Mouse (Mus musculus) lung, embryonic 14.5 days (tissue): ENCODE data around the gene Shc2. TPM values are rescaled to one million over a fixed set of nuclear protein-coding genes. Genes with fewer than 3 reads are reported as not detected.

Experiments
- ATAC-seq: fragments of 200-750 bp; cut with Nextera tagmentation; 2 replicates; pipeline ENCODE4 v1.8.0; 2017; ENCODE audit warnings: mild to moderate bottlenecking, moderate TSS enrichment, moderate library complexity; ENCODE audit not compliant: insufficient read depth
- DNase-seq: peaks from one replicate; pipeline ENCODE4 v3.0.0-alpha.2; 2015
- H3K27ac ChIP-seq: fragments of 300-500 bp; sonication (generic); 2 replicates; pipeline ENCODE4 v1.5.1; 2014; ENCODE audit warnings: low read depth, mild to moderate bottlenecking, moderate library complexity
- H3K27me3 ChIP-seq: fragments of 300-500 bp; sonication (generic); 2 replicates; pipeline ENCODE4 v1.6.1; 2014; ENCODE audit warnings: low read length, control low read depth; ENCODE audit not compliant: insufficient read depth
- H3K36me3 ChIP-seq: fragments of 300-500 bp; sonication (generic); 2 replicates; pipeline ENCODE4 v1.6.1; 2014; ENCODE audit warnings: control low read depth; ENCODE audit not compliant: insufficient read depth
- H3K4me1 ChIP-seq: fragments of 300-500 bp; sonication (generic); 2 replicates; pipeline ENCODE4 v1.6.1; 2014; ENCODE audit warnings: antibody characterized with exemption, control low read depth; ENCODE audit not compliant: insufficient read depth
- H3K4me2 ChIP-seq: fragments of 300-500 bp; sonication (generic); 2 replicates; pipeline ENCODE4 v1.6.1; 2014; ENCODE audit warnings: mild to moderate bottlenecking
- H3K4me3 ChIP-seq: fragments of 300-500 bp; sonication (generic); 2 replicates; pipeline ENCODE4 v1.5.1; 2014; ENCODE audit warnings: low read depth, low read length
- H3K9ac ChIP-seq: fragments of 300-500 bp; sonication (generic); 2 replicates; pipeline ENCODE4 v1.6.1; 2014
- H3K9me3 ChIP-seq: fragments of 300-500 bp; sonication (generic); 2 replicates; pipeline ENCODE4 v1.6.1; 2016; ENCODE audit warnings: low read depth, low read length, control low read depth
- CTCF ChIP-seq: IDR thresholded peaks from 2 replicates; pipeline ENCODE4 v1.5.1; 2016; ENCODE audit warnings: antibody characterized with exemption, low read depth
- WGBS: fragments of 180-500 bp; shearing (Covaris S2); extraction: QIAGEN DNeasy Blood & Tissue Kit; methylation state at CpG from one replicate; pipeline ENCODE4 v1.1.7; 2014; 5-methylcytosine and 5-hydroxymethylcytosine counted together
- polyA plus RNA-seq: library from polyadenylated mRNA; unstranded; fragments of >200 nt; fragmentation: Nextera tagmentation; extraction: Ambion mirVana; gene quantifications from 2 replicates; pipeline ENCODE4 v1.2.1, GENCODE M21; 2014

Shc2 gene
- polyA plus RNA-seq, 1 experiment from 2014 or later, result 7.1 TPM

DNA sequence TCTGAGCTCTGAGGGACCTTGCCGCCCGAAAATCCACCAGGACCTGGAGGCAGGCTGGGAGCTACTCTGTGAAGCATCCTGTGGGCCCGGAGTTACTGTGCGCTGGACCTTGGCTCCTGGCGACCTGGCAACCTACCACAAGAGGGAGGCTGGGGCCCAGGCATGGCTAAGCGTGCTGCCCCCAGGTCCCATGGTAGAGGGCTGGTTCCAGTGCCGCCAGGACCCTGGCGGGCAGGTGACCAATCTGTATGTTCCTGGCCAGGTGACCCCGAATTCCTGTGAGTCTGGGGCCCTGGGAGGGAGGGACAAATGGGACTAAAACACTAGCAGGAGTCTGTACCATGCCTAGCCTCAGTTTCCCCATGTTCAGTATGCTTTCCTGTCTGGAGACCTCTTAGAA lies 28.8 kb upstream of the Shc2 start:
- DNase-seq (no peak), ATAC-seq (no peak)
- Histone ChIP-seq H3K27me3 (no peaks in the 10 kb centered on the region), H3K9me3 (no peaks in the 10 kb centered on the region), H3K36me3 (no peaks in the 10 kb centered on the region), H3K27ac (no peak overlapping the region), H3K4me1 (peaks cover 9% of the 10 kb centered on the region), H3K9ac (no peak overlapping the region), H3K4me3 (no peak overlapping the region), H3K4me2 (no peak overlapping the region)
- WGBS, result 60% methylated on average over 9 of the region's 9 CpGs
- no peak for TF ChIP-seq CTCF

- no peak overlapping the region for H3K4me3 ChIP-seq
- H3K27me3 ChIP-seq, result no peaks in the 10 kb centered on the region
- DNase-seq (no peak), ATAC-seq (no peak)
- no peak overlapping the region for H3K9ac ChIP-seq
- 86% methylated on average over 8 of the region's 8 CpGs for WGBS
- no peaks in the 10 kb centered on the region for H3K36me3 ChIP-seq
- H3K9me3 ChIP-seq, result no peaks in the 10 kb centered on the region
- peaks cover under 1% of the 10 kb centered on the region for H3K4me1 ChIP-seq
- TF ChIP-seq CTCF, result no peak
- H3K27ac ChIP-seq, result no peak overlapping the region
- no peak overlapping the region for H3K4me2 ChIP-seq
Measured at GRCm38 (mm10) chr10:79665051-79665450, 27.3 kb upstream of the Shc2 start.

- Histone ChIP-seq H3K9ac (no peak within 1 kb of the TSS), H3K36me3 (no peaks in the 10 kb centered on the region), H3K27me3 (no peaks in the 10 kb centered on the region), H3K4me3 (no peak within 1 kb of the TSS), H3K9me3 (no peaks in the 10 kb centered on the region), H3K4me2 (no peak within 1 kb of the TSS), H3K27ac (no peak within 1 kb of the TSS), H3K4me1 (no peaks in the 10 kb centered on the region)
- peak; percentile 80 for DNase-seq
- ATAC-seq, result no peak
- 8% methylated on average over 13 of the region's 13 CpGs for WGBS
- TF ChIP-seq CTCF, result peak; percentile 94
Measured at GRCm38 (mm10) chr10:79664131-79664665, 26.5 kb upstream of the Shc2 start, which contains the start of gene Madcam1. Gene Madcam1, plus strand, starts transcription at chr10:79664559.

GRCm38 (mm10) chr10:79661861-79662260 lies 24.1 kb upstream of the Shc2 start:
- ATAC-seq (no peak), DNase-seq (no peak)
- no peak overlapping the region for H3K9ac ChIP-seq
- H3K27me3 ChIP-seq, result no peaks in the 10 kb centered on the region
- WGBS, result 39% methylated on average over 3 of the region's 3 CpGs
- H3K9me3 ChIP-seq, result no peaks in the 10 kb centered on the region
- H3K4me1 ChIP-seq, result no peaks in the 10 kb centered on the region
- no peak overlapping the region for H3K4me3 ChIP-seq
- TF ChIP-seq CTCF, result no peak
- no peaks in the 10 kb centered on the region for H3K36me3 ChIP-seq
- no peak overlapping the region for H3K27ac ChIP-seq
- no peak overlapping the region for H3K4me2 ChIP-seq

DNA sequence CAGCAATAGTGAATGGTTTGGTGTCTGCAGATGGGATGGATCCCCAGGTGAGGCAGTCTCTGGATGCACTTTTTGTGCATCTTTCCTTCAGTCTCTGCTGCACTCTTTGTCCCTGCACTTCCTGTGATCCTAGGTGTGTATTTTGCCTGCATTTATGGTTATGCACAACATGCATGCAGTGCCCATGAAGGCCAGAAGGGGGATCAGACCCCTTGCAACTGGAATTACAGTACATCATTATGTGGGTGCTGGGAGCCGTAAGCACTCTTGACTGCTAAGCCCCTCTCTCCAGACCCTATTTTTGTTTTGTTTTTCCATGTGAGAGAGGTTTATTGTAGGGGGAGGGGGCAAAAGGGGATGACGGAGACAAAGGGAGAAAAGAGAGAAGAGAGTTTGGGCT lies 22.6 kb upstream of the Shc2 start:
- ATAC-seq, result no peak
- Histone ChIP-seq H3K4me3 (no peak overlapping the region), H3K9me3 (no peaks in the 10 kb centered on the region), H3K4me1 (no peaks in the 10 kb centered on the region), H3K4me2 (no peak overlapping the region), H3K36me3 (no peaks in the 10 kb centered on the region), H3K27ac (no peak overlapping the region), H3K9ac (no peak overlapping the region), H3K27me3 (no peaks in the 10 kb centered on the region)
- 73% methylated on average over 2 of the region's 2 CpGs for WGBS
- DNase-seq, result no peak
- TF ChIP-seq CTCF, result peak; percentile 65

DNA sequence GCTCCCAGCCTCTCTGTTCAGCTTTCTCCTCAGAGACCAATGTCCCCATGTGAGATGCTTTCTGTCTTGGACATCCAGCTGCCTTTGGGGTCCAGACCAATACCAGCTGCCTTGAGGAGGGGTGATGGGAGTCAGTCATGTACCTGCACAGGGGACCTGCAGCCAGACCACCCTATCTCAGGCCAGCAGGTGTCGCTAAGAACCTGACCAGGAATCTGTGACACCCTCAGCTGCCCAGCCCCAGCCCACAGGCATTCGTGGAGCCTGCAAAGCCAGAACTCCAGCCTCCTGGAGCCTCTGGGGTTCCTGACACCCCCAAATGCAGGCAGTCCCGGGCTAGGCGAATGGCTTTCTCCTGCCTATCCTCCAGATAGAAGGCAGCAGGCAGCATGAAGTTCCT lies 21.1 kb upstream of the Shc2 start:
- peak; percentile 56 for TF ChIP-seq CTCF
- no peak overlapping the region for H3K4me2 ChIP-seq
- WGBS, result 13% methylated on average over 4 of the region's 4 CpGs
- no peak overlapping the region for H3K27ac ChIP-seq
- H3K4me1 ChIP-seq, result no peaks in the 10 kb centered on the region
- no peak overlapping the region; the same call in 1 of the 2 replicates for H3K9ac ChIP-seq
- no peak overlapping the region for H3K4me3 ChIP-seq
- H3K27me3 ChIP-seq, result no peaks in the 10 kb centered on the region
- no peaks in the 10 kb centered on the region for H3K36me3 ChIP-seq
- H3K9me3 ChIP-seq, result no peaks in the 10 kb centered on the region
- DNase-seq (peak; percentile 44), ATAC-seq (no peak; the same call in 1 of the 2 replicates)

DNA sequence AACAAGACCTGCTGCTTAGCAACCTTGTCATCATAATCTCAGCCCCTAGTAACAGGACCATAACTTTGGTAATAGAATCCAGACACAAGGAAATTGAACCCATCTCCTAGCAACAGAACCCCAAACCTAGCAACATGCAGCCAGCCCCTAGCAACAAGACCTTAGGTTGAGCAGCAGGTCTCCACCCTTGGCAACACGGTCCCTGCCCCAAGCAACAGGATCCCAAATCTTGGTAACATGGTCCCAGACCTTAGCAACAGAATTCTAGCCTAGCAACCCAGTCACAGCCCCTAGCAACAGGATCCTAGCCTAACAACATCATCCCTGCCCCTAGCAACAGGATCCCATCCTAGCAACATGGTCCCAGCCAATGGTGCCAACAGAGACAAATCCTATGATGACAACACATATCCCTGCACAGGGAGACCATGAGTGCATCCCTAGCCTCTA lies 17.3 kb upstream of the Shc2 start:
- H3K4me1 ChIP-seq, result no peaks in the 10 kb centered on the region
- H3K9me3 ChIP-seq, result no peaks in the 10 kb centered on the region
- H3K4me3 ChIP-seq, result no peak overlapping the region
- no peaks in the 10 kb centered on the region for H3K27me3 ChIP-seq
- no peak for DNase-seq
- H3K9ac ChIP-seq, result no peak overlapping the region
- H3K36me3 ChIP-seq, result no peaks in the 10 kb centered on the region
- H3K27ac ChIP-seq, result no peak overlapping the region
- WGBS, result 41% methylated on average over 1 of the region's 1 CpGs
- no peak for TF ChIP-seq CTCF
- no peak for ATAC-seq
- no peak overlapping the region for H3K4me2 ChIP-seq
